Mouse (Mus musculus) liver, embryonic 18 days (tissue): Measurements from ENCODE around the gene 1700010I14Rik. TPM values are rescaled to one million over a fixed set of nuclear protein-coding genes. Genes with fewer than 3 reads are reported as not detected.

Experiments
- polyA plus RNA-seq: library from polyadenylated mRNA; depleted of rRNA; stranded (reverse); fragments of >200 nt; gene quantifications from 2 replicates; pipeline ENCODE4 v1.2.3, GENCODE M21; 2012; rRNA removed

1700010I14Rik gene
- 0.88 and 0.90 TPM in 2 replicates for polyA plus RNA-seq

GRCm38 (mm10) chr17:8988119-8988807 is at the start of gene 1700010I14Rik:
Gene 1700010I14Rik (plus strand): TSS chr17:8988333.

